Mouse (Mus musculus) midbrain, embryonic 11.5 days (tissue): ENCODE measurements around the gene Pcif1. TPM values are rescaled to one million over a fixed set of nuclear protein-coding genes. Genes with fewer than 3 reads are reported as not detected.

ENCODE experiments used
- ATAC-seq: fragments of 200-750 bp; cut with Nextera tagmentation; 2 replicates; pipeline ENCODE4 v1.8.0; 2017; ENCODE audit warnings: moderate TSS enrichment, moderate library complexity; ENCODE audit not compliant: low FRiP score
- DNase-seq: peaks from one replicate; pipeline ENCODE4 v3.0.0; 2015; ENCODE audit warnings: low spot score; ENCODE audit errors: missing footprints
- H3K27ac ChIP-seq: fragments of 300-500 bp; sonication (generic); 2 replicates; pipeline ENCODE4 v1.5.1; 2014; ENCODE audit warnings: low read depth, low read length
- H3K27me3 ChIP-seq: fragments of 300-500 bp; sonication (generic); 2 replicates; pipeline ENCODE4 v1.6.1; 2014; ENCODE audit warnings: mild to moderate bottlenecking, low read length, moderate library complexity, mixed read lengths; ENCODE audit not compliant: control insufficient read depth, insufficient read depth
- H3K36me3 ChIP-seq: fragments of 300-500 bp; sonication (generic); 2 replicates; pipeline ENCODE4 v1.6.1; 2014; ENCODE audit warnings: mild to moderate bottlenecking, low read length, moderate library complexity, mixed read lengths; ENCODE audit not compliant: control insufficient read depth, insufficient read depth
- H3K4me1 ChIP-seq: fragments of 300-500 bp; sonication (generic); 2 replicates; pipeline ENCODE4 v1.6.1; 2014; ENCODE audit warnings: low read length; ENCODE audit not compliant: control insufficient read depth, insufficient read depth
- H3K4me2 ChIP-seq: fragments of 300-500 bp; sonication (generic); 2 replicates; pipeline ENCODE4 v1.6.1; 2014; ENCODE audit warnings: mild to moderate bottlenecking, moderate library complexity
- H3K4me3 ChIP-seq: fragments of 300-500 bp; sonication (generic); 2 replicates; pipeline ENCODE4 v1.5.1; 2014; ENCODE audit warnings: low read depth, low read length
- H3K9ac ChIP-seq: fragments of 300-500 bp; sonication (generic); 2 replicates; pipeline ENCODE4 v1.6.1; 2014; ENCODE audit warnings: low read length
- H3K9me3 ChIP-seq: fragments of 300-500 bp; sonication (generic); 2 replicates; pipeline ENCODE4 v1.6.1; 2016; ENCODE audit warnings: low read length; ENCODE audit not compliant: control insufficient read depth
- WGBS: fragments of 180-500 bp; shearing (Covaris S2); extraction: QIAGEN DNeasy Blood & Tissue Kit; methylation state at CpG from one replicate; pipeline ENCODE4 v1.1.7; 2014; 5-methylcytosine and 5-hydroxymethylcytosine counted together
- polyA plus RNA-seq: library from polyadenylated mRNA; unstranded; fragments of >200 nt; fragmentation: Nextera tagmentation; extraction: Ambion mirVana; gene quantifications from 2 replicates; pipeline ENCODE4 v1.2.1, GENCODE M21; 2014

The Pcif1 gene
- polyA plus RNA-seq, 1 experiment from 2014 or later: 65.7 TPM

GRCm38 (mm10) chr2:164910360-164911061 is 31.4 kb downstream of the Pcif1 start:
- Histone ChIP-seq H3K27me3 (no peaks in the 10 kb centered on the region), H3K36me3 (peaks cover 31% of the 10 kb centered on the region), H3K4me3 (peak overlapping the region; percentile 74), H3K27ac (peak overlapping the region; percentile 99; the same call in 1 of the 2 replicates), H3K9ac (peak overlapping the region; percentile 98), H3K4me2 (peak overlapping the region; percentile 82), H3K9me3 (peaks cover 5% of the 10 kb centered on the region), H3K4me1 (peaks cover 14% of the 10 kb centered on the region)
- peak; percentile 91 for DNase-seq
- WGBS: 6% methylated on average over 37 of the region's 37 CpGs
- peak; percentile 18; the same call in 1 of the 2 replicates for ATAC-seq

- H3K27ac ChIP-seq: peak within 1 kb of the TSS; percentile 99
- H3K36me3 ChIP-seq: peaks cover 24% of the 10 kb centered on the region
- H3K4me1 ChIP-seq: peaks cover 14% of the 10 kb centered on the region
- H3K4me3 ChIP-seq: peak within 1 kb of the TSS; percentile 74
- peak; percentile 88 for ATAC-seq
- peak within 1 kb of the TSS; percentile 98 for H3K9ac ChIP-seq
- under 1% methylated on average over 91 of the region's 91 CpGs for WGBS
- no peaks in the 10 kb centered on the region; the same call in 1 of the 2 replicates for H3K9me3 ChIP-seq
- peak; percentile 99 for DNase-seq
- H3K4me2 ChIP-seq: peak within 1 kb of the TSS; percentile 82
- no peaks in the 10 kb centered on the region for H3K27me3 ChIP-seq
Observed at GRCm38 (mm10) chr2:164911086-164912048, 32.3 kb downstream of the Pcif1 start, which contains the start of gene Zfp335. Gene Zfp335, minus strand, starts transcription at chr2:164911757.

GRCm38 (mm10) chr2:164912151-164912550 is 33.0 kb downstream of the Pcif1 start:
- peaks cover 16% of the 10 kb centered on the region for H3K36me3 ChIP-seq
- peaks cover 14% of the 10 kb centered on the region for H3K4me1 ChIP-seq
- no peaks in the 10 kb centered on the region for H3K9me3 ChIP-seq
- peak overlapping the region; percentile 98 for H3K9ac ChIP-seq
- DNase-seq: no peak
- peak overlapping the region; percentile 82 for H3K4me2 ChIP-seq
- peak; percentile 1; the same call in 1 of the 2 replicates for ATAC-seq
- no peaks in the 10 kb centered on the region for H3K27me3 ChIP-seq
- WGBS: 24% methylated on average over 12 of the region's 12 CpGs
- peak overlapping the region; percentile 74 for H3K4me3 ChIP-seq
- peak overlapping the region; percentile 99 for H3K27ac ChIP-seq

- 89% methylated on average over 7 of the region's 9 CpGs for WGBS
- Histone ChIP-seq H3K9ac (no peak overlapping the region), H3K4me3 (no peak overlapping the region), H3K4me2 (no peak overlapping the region; the same call in 1 of the 2 replicates), H3K27me3 (no peaks in the 10 kb centered on the region), H3K36me3 (peaks cover 9% of the 10 kb centered on the region), H3K9me3 (no peaks in the 10 kb centered on the region), H3K27ac (no peak overlapping the region), H3K4me1 (peaks cover 14% of the 10 kb centered on the region)
- DNase-seq: no peak
- ATAC-seq: no peak
Observed at GRCm38 (mm10) chr2:164912749-164913427, 33.8 kb downstream of the Pcif1 start.

GRCm38 (mm10) chr2:164913428-164913786 is 34.3 kb downstream of the Pcif1 start:
- Histone ChIP-seq H3K9me3 (no peaks in the 10 kb centered on the region), H3K27me3 (no peaks in the 10 kb centered on the region), H3K9ac (no peak overlapping the region), H3K27ac (no peak overlapping the region), H3K4me2 (no peak overlapping the region), H3K36me3 (peaks cover 4% of the 10 kb centered on the region; the same call in 1 of the 2 replicates), H3K4me3 (no peak overlapping the region), H3K4me1 (peaks cover 14% of the 10 kb centered on the region)
- 89% methylated on average over 2 of the region's 2 CpGs for WGBS
- no peak for ATAC-seq
- DNase-seq: no peak

GRCm38 (mm10) chr2:164916820-164917219 is 37.7 kb downstream of the Pcif1 start:
- DNase-seq (no peak), ATAC-seq (no peak)
- Histone ChIP-seq H3K36me3 (peaks cover 4% of the 10 kb centered on the region; the same call in 1 of the 2 replicates), H3K27ac (no peak overlapping the region), H3K27me3 (no peaks in the 10 kb centered on the region), H3K4me3 (no peak overlapping the region), H3K9ac (no peak overlapping the region), H3K4me1 (peaks cover 5% of the 10 kb centered on the region), H3K9me3 (no peaks in the 10 kb centered on the region), H3K4me2 (no peak overlapping the region)
- 79% methylated on average over 5 of the region's 5 CpGs for WGBS

- no peak overlapping the region for H3K27ac ChIP-seq
- peaks cover 5% of the 10 kb centered on the region for H3K4me1 ChIP-seq
- WGBS: 73% methylated on average over 10 of the region's 10 CpGs
- H3K27me3 ChIP-seq: no peaks in the 10 kb centered on the region
- no peak overlapping the region for H3K4me2 ChIP-seq
- DNase-seq (no peak), ATAC-seq (no peak)
- no peak overlapping the region for H3K9ac ChIP-seq
- peaks cover 4% of the 10 kb centered on the region; the same call in 1 of the 2 replicates for H3K36me3 ChIP-seq
- H3K9me3 ChIP-seq: no peaks in the 10 kb centered on the region
- no peak overlapping the region for H3K4me3 ChIP-seq
Observed at GRCm38 (mm10) chr2:164917371-164917770, 38.3 kb downstream of the Pcif1 start.

- H3K9me3 ChIP-seq: no peaks in the 10 kb centered on the region
- no peaks in the 10 kb centered on the region for H3K27me3 ChIP-seq
- H3K9ac ChIP-seq: no peak overlapping the region
- H3K4me1 ChIP-seq: peaks cover 5% of the 10 kb centered on the region
- DNase-seq (no peak), ATAC-seq (no peak)
- H3K4me3 ChIP-seq: no peak overlapping the region
- no peak overlapping the region for H3K4me2 ChIP-seq
- peaks cover 4% of the 10 kb centered on the region; the same call in 1 of the 2 replicates for H3K36me3 ChIP-seq
- H3K27ac ChIP-seq: no peak overlapping the region
- 64% methylated on average over 4 of the region's 5 CpGs for WGBS
Observed at GRCm38 (mm10) chr2:164918325-164918724, 39.2 kb downstream of the Pcif1 start.
